Mouse (Mus musculus) left cerebral cortex, postnatal 14 days (tissue): ENCODE measurements at regions not wholly inside any gene's neighbourhood (a gene's known extent, or its start where the extent isn't known, plus 50 kb on each side); places are given as distances from the start of the nearest gene placed in this dataset.

Experiments
- DNase-seq, 2 experiments: peaks; one replicate each; pipeline ENCODE4 v3.0.0; 2021 to 2022; ENCODE audit warnings: low spot score in 2 of 2, mixed read lengths in 1 of 2
- intact Hi-C: fragments of 180-260 bp; cut with DNase I; formaldehyde crosslinking; loops from one replicate; pipeline ENCODE4 v1.15.1; 2025

- DNase-seq, result no peak
- intact Hi-C loops, result no loop called here
Observed at GRCm38 (mm10) chr11:90129793-90130624, 57.5 kb upstream of the Gm45716 start.

- DNase-seq, result no peak
Observed at GRCm38 (mm10) chr11:90130635-90131034, 56.8 kb upstream of the Gm45716 start.

GRCm38 (mm10) chr11:90132579-90132978 lies 54.9 kb upstream of the Gm45716 start:
- DNase-seq, result no peak
- intact Hi-C loops, result no loop called here

More at GRCm38 (mm10) chr11:90130635-90131034, 56.8 kb upstream of the Gm45716 start:
- intact Hi-C loops, result no loop called here

- no peak for DNase-seq
- intact Hi-C loops, result no loop called here
Observed at GRCm38 (mm10) chr11:90136307-90136706, 51.2 kb upstream of the Gm45716 start.
